Mouse (Mus musculus) lung, embryonic 14.5 days (tissue): ENCODE results near the gene Irx5. TPM values are rescaled to one million over a fixed set of nuclear protein-coding genes. Genes with fewer than 3 reads are reported as not detected.
A peak's percentile ranks its signal among the peaks of the same experiment; 100 is the strongest.

Experiments used
- ATAC-seq: fragments of 200-750 bp; cut with Nextera tagmentation; 2 replicates; pipeline ENCODE4 v1.8.0; 2017; ENCODE audit warnings: mild to moderate bottlenecking, moderate TSS enrichment, moderate library complexity; ENCODE audit not compliant: insufficient read depth
- DNase-seq: peaks from one replicate; pipeline ENCODE4 v3.0.0-alpha.2; 2015
- H3K27ac ChIP-seq: fragments of 300-500 bp; sonication (generic); 2 replicates; pipeline ENCODE4 v1.5.1; 2014; ENCODE audit warnings: low read depth, mild to moderate bottlenecking, moderate library complexity
- H3K27me3 ChIP-seq: fragments of 300-500 bp; sonication (generic); 2 replicates; pipeline ENCODE4 v1.6.1; 2014; ENCODE audit warnings: low read length, control low read depth; ENCODE audit not compliant: insufficient read depth
- H3K36me3 ChIP-seq: fragments of 300-500 bp; sonication (generic); 2 replicates; pipeline ENCODE4 v1.6.1; 2014; ENCODE audit warnings: control low read depth; ENCODE audit not compliant: insufficient read depth
- H3K4me1 ChIP-seq: fragments of 300-500 bp; sonication (generic); 2 replicates; pipeline ENCODE4 v1.6.1; 2014; ENCODE audit warnings: antibody characterized with exemption, control low read depth; ENCODE audit not compliant: insufficient read depth
- H3K4me2 ChIP-seq: fragments of 300-500 bp; sonication (generic); 2 replicates; pipeline ENCODE4 v1.6.1; 2014; ENCODE audit warnings: mild to moderate bottlenecking
- H3K4me3 ChIP-seq: fragments of 300-500 bp; sonication (generic); 2 replicates; pipeline ENCODE4 v1.5.1; 2014; ENCODE audit warnings: low read depth, low read length
- H3K9ac ChIP-seq: fragments of 300-500 bp; sonication (generic); 2 replicates; pipeline ENCODE4 v1.6.1; 2014
- H3K9me3 ChIP-seq: fragments of 300-500 bp; sonication (generic); 2 replicates; pipeline ENCODE4 v1.6.1; 2016; ENCODE audit warnings: low read depth, low read length, control low read depth
- CTCF ChIP-seq: IDR thresholded peaks from 2 replicates; pipeline ENCODE4 v1.5.1; 2016; ENCODE audit warnings: antibody characterized with exemption, low read depth
- WGBS: fragments of 180-500 bp; shearing (Covaris S2); extraction: QIAGEN DNeasy Blood & Tissue Kit; methylation state at CpG from one replicate; pipeline ENCODE4 v1.1.7; 2014; 5-methylcytosine and 5-hydroxymethylcytosine counted together
- polyA plus RNA-seq: library from polyadenylated mRNA; unstranded; fragments of >200 nt; fragmentation: Nextera tagmentation; extraction: Ambion mirVana; gene quantifications from 2 replicates; pipeline ENCODE4 v1.2.1, GENCODE M21; 2014

Irx5 gene
- polyA plus RNA-seq, 1 experiment from 2014 or later, result 22.4 TPM

DNA sequence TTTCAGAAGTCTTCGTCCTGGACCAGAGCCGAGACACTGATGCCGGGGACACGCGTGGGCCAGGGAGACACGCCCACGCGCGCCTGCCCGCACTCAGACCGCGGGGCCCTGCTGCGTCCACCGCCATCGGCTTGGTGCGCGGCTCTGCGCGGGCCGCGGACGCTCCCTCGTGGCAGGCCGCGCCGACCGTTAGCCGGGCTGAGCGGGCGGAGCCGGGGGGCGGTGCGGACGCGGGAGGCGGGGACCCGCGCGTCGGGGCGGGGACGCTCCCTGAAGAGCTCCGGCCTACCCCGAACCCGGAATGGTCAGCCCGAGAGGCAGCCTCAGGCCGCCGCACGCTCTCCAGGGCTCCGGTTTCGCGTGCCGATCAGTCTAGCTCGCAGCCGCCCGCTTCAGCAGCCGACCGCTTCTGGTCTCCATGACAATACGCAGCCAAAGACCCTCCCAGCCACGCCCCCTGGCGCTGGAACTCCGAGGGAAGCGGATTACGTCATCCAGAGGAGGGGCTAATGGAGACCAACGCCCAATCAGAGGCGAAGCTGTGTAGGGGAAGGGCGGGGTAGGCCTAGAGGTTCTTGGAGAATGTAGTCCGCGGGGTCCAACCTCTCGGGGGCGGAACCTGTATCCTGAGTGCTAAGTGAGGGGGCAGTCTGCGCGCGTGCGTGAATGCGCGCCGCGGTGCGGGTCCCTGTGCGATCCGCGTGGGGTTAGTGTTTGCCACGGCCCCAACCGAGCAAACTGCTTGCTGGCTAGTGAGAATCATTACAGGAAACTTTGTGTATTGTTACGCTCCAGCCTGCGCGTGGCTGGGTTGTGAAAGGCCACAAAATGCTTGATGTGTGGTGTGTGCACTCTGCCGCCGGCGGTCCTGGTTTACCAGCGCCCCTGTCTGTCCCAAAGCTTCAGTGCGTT lies 1.5 kb upstream of the Irx5 start:
- peak; percentile 100 for DNase-seq
- Histone ChIP-seq H3K36me3 (peaks cover 9% of the 10 kb centered on the region; the same call in 1 of the 2 replicates), H3K4me1 (no peaks in the 10 kb centered on the region), H3K9ac (peak overlapping the region; percentile 66), H3K9me3 (no peaks in the 10 kb centered on the region), H3K4me2 (peak overlapping the region; percentile 78), H3K4me3 (peak overlapping the region; percentile 61), H3K27ac (peak overlapping the region; percentile 97), H3K27me3 (peaks cover 81% of the 10 kb centered on the region)
- WGBS, result under 1% methylated on average over 92 of the region's 93 CpGs
- TF ChIP-seq CTCF, result peak; percentile 53
- ATAC-seq, result peak; percentile 96

DNA sequence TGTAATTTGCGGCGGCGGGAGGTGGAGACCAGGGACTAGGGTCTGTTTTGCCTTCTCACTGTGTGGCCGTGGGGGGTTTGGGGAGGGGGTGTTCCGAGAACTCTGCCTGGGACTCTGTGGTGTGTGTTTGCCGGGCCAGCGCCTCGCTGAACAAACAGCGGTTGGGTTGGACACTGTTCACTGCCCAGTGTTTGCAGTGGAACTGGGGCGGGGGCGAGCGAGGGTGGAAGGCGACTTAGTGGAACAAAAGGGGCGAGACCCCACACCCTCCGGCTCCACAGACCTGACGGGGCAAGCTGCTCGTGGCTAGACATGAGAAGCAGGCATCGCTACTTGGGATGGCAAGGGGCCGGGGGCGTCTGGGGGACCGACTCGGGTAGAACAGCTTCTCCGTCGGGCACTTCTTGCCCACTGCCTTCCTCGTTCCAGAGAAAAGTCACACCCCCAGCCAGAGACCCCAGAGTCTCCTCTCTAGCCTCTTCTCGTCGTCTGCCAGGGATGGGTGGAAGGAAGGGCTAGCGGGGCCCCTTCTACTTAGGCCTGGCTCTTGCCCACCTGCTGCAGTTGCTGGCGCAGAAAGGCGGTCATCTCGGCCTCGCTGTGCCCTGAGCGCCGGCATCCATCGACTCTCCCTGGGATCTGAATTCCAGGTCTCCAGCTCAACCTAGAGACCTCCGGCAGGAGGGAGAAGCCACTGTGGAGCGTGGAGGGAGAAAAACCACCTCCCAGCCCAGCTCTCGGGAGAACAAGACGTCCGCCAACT lies 631 bp upstream of the Irx5 start:
- peaks cover 84% of the 10 kb centered on the region for H3K27me3 ChIP-seq
- H3K9ac ChIP-seq, result peak overlapping the region; percentile 66
- peak overlapping the region; percentile 61 for H3K4me3 ChIP-seq
- no peaks in the 10 kb centered on the region for H3K9me3 ChIP-seq
- no peak for DNase-seq
- peaks cover 9% of the 10 kb centered on the region; the same call in 1 of the 2 replicates for H3K36me3 ChIP-seq
- H3K4me2 ChIP-seq, result peak overlapping the region; percentile 78
- no peak for TF ChIP-seq CTCF
- H3K4me1 ChIP-seq, result no peaks in the 10 kb centered on the region
- peak overlapping the region; percentile 97 for H3K27ac ChIP-seq
- under 1% methylated on average over 40 of the region's 40 CpGs for WGBS
- peak; percentile 6; the same call in 1 of the 2 replicates for ATAC-seq

DNA sequence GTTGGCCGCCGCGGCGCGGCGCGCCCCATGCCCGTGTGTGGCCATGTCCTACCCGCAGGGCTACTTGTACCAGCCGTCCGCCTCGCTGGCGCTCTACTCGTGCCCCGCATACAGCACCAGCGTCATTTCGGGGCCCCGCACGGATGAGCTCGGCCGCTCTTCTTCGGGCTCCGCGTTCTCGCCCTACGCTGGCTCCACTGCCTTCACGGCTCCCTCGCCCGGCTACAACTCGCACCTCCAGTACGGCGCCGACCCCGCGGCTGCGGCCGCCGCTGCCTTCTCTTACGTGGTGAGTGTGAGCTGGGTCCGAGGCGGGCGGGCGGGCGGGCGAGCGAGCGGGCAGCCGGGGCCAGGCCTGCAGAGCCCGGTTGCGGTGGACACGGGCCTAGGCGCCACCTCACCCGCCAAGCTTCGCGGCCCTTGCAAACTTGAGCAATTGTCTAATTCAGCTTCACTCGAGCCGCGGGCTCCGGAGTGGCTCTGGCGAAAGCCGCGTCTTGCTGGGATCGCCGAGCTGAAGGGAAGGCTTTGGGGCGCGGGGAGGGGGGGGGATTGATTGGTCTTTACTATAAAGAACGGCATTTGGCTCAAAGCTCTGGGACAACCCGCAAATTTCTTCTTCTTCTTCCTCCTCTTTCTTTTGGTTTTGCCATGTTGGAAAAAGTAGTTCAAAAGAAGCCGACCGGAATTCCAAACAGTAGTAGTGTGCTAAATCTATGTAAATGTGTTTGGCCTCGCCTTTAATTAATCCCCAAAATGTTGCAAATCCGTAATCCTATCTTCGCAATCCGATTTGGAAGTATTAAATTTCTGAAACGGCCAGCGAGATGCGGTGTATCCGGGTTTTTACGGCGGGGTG lies 945 bp downstream of the Irx5 start:
- peaks cover 84% of the 10 kb centered on the region for H3K27me3 ChIP-seq
- no peaks in the 10 kb centered on the region for H3K4me1 ChIP-seq
- H3K4me3 ChIP-seq, result peak overlapping the region; percentile 61
- under 1% methylated on average over 74 of the region's 80 CpGs for WGBS
- H3K9ac ChIP-seq, result peak overlapping the region; percentile 86
- DNase-seq, result peak; percentile 43
- no peak for ATAC-seq
- no peaks in the 10 kb centered on the region for H3K9me3 ChIP-seq
- no peak for TF ChIP-seq CTCF
- H3K36me3 ChIP-seq, result peaks cover 12% of the 10 kb centered on the region; the same call in 1 of the 2 replicates
- peak overlapping the region; percentile 78 for H3K4me2 ChIP-seq
- H3K27ac ChIP-seq, result peak overlapping the region; percentile 97

DNA sequence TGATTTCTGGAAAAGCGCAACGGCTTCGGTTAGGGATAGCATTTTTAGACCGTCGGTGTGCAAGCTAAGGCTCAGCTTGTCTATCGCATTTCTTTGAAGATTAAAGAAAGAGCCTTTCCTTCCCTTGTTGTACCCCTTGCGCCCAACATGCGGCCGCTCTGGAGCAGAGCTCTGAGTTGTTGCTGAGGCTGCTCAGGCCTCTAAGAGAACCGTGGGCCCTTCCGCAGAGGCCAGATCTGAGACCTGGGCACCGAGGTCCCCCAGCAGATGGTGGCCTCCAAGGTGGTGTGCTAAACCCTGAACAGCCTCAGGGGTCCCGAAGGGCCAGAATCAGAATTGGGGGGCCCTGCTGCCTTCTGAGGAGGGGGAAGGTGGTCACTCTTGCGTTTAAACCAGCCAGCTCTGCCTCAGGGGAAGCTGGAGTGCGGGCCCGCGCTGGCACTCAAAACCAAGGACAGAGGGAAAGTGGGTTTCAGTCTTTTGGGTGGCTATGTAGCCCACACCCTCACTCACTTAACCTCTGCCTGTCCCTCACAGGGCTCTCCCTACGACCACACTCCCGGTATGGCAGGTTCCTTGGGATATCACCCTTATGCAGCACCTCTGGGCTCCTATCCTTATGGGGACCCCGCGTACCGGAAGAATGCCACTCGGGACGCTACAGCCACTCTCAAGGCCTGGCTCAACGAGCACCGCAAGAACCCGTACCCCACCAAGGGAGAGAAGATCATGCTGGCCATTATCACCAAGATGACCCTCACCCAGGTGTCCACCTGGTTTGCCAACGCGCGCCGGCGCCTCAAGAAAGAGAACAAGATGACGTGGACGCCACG lies 1.8 kb downstream of the Irx5 start:
- H3K36me3 ChIP-seq, result peaks cover 12% of the 10 kb centered on the region; the same call in 1 of the 2 replicates
- no peak for TF ChIP-seq CTCF
- 2% methylated on average over 35 of the region's 35 CpGs for WGBS
- H3K4me2 ChIP-seq, result peak overlapping the region; percentile 78
- H3K4me3 ChIP-seq, result peak overlapping the region; percentile 61
- peak overlapping the region; percentile 86 for H3K9ac ChIP-seq
- DNase-seq (peak; percentile 42), ATAC-seq (no peak)
- no peaks in the 10 kb centered on the region for H3K9me3 ChIP-seq
- H3K27ac ChIP-seq, result peak overlapping the region; percentile 97
- H3K4me1 ChIP-seq, result no peaks in the 10 kb centered on the region
- H3K27me3 ChIP-seq, result peaks cover 84% of the 10 kb centered on the region

DNA sequence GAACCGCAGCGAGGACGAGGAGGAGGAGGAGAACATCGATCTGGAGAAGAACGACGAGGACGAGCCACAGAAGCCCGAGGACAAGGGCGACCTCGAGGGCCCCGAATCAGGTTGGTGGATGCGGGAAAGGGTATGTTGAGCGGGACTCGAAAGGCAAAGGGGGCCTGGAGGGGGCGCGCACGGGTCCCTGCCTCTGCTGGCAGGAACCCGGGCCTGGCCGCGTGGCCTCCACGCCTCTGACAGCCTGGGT lies 2.3 kb downstream of the Irx5 start:
- Histone ChIP-seq H3K27ac (peak overlapping the region; percentile 97; the same call in 1 of the 2 replicates), H3K27me3 (peaks cover 84% of the 10 kb centered on the region), H3K4me3 (peak overlapping the region; percentile 61), H3K4me2 (peak overlapping the region; percentile 78), H3K36me3 (peaks cover 12% of the 10 kb centered on the region; the same call in 1 of the 2 replicates), H3K9ac (peak overlapping the region; percentile 86), H3K4me1 (no peaks in the 10 kb centered on the region), H3K9me3 (no peaks in the 10 kb centered on the region)
- ATAC-seq, result no peak
- peak; percentile 15; the same call in 1 of the 2 replicates for TF ChIP-seq CTCF
- WGBS, result 0% methylated on average over 21 of the region's 21 CpGs
- peak; percentile 37 for DNase-seq
